Mouse (Mus musculus) ES-E14 (cell line): ENCODE results near the gene Selenon.

ENCODE experiments used
- CHD2 ChIP-seq: IDR thresholded peaks from 2 replicates; pipeline ENCODE4 v1.6.1; 2014; ENCODE audit warnings: mild to moderate bottlenecking, low read depth, low read length, inconsistent platforms
- HCFC1 ChIP-seq: IDR thresholded peaks from 2 replicates; pipeline ENCODE4 v1.6.1; 2012; ENCODE audit warnings: low read length, inconsistent platforms, borderline replicate concordance; ENCODE audit not compliant: insufficient read depth
- MAFK ChIP-seq: IDR thresholded peaks from 2 replicates; pipeline ENCODE4 v1.6.1; 2014; ENCODE audit warnings: mild to moderate bottlenecking, low read depth, low read length, inconsistent platforms; ENCODE audit not compliant: insufficient read depth
- ZC3H11A ChIP-seq: IDR thresholded peaks from 2 replicates; pipeline ENCODE4 v1.6.1; 2012; ENCODE audit warnings: low read depth, mild to moderate bottlenecking, inconsistent platforms, low read length, borderline replicate concordance
- ZNF384 ChIP-seq: IDR thresholded peaks from 2 replicates; pipeline ENCODE4 v1.6.1; 2012; ENCODE audit warnings: low read depth, low read length, inconsistent platforms

DNA sequence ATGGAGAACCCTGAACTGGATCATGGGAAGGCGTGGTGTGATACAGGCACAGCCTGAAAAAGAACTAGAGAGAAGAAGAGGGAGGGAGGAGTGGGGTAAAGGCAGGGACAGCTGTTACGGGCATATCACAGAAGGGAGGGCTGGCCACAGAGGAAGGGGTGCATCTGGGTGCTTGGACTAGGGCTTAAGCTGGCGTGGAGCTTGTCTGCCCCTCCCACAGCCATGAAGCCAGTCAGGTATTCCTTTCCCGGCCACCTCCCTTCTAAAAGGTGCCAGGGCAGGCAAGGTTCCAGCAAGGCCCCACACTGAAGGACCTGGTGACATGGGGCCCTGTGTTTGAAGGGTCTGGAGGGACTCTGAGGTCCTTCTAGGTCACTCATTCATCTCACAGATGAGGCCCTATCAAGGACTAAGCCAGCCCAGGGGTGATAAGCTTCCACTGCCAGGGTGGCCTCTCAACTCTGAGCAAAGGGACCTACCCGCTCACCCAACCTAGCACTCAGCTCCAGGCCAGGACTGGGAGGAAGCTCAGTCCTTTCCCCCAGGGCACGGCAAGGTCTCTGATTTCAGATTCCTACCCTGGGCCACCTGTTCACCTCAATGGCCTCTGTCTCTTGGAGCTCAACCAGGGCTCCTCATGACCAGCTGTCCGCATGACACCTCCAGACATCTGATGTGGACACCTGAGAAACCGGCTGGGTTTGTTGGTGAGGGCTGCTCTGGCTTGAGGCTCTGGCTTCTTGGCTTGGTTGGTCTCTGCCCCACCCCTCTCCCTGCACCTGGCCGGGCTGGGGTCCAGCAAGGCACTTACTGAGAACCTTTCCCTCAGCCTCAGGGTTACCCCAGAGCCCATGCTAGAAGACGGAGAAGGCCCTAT is 45.1 kb upstream of the Selenon start:
- TF ChIP-seq ZNF384 (no peak), HCFC1 (no peak), MAFK (no peak), CHD2 (no peak), ZC3H11A (no peak)
